Mouse (Mus musculus) hematopoietic stem cell, adult 5-6 weeks (primary cell): ENCODE measurements at regions not wholly inside any gene's neighbourhood (a gene's known extent, or its start where the extent isn't known, plus 50 kb on each side); places are given as distances from the start of the nearest gene placed in this dataset.
"Not testable (repeated sequence)": the region's sequence is repeated elsewhere in the genome, so short reads cannot be mapped to it uniquely, and the experiment has no call there.

ENCODE experiments used
- ATAC-seq, 2 experiments: fragments of 125-278 bp in 1 of 2; replicated peaks in 1 of 2; 2 replicates each; pipeline ENCODE4 v1.8.0; 2016 to 2017; ENCODE audit warnings: inconsistent platforms in 2 of 2, mild to moderate bottlenecking in 2 of 2, moderate number of reproducible peaks in 2 of 2, low read depth in 1 of 2, moderate TSS enrichment in 1 of 2; ENCODE audit not compliant: low FRiP score in 2 of 2, poor library complexity in 2 of 2, severe bottlenecking in 2 of 2, insufficient read depth in 1 of 2, low TSS enrichment in 1 of 2

DNA sequence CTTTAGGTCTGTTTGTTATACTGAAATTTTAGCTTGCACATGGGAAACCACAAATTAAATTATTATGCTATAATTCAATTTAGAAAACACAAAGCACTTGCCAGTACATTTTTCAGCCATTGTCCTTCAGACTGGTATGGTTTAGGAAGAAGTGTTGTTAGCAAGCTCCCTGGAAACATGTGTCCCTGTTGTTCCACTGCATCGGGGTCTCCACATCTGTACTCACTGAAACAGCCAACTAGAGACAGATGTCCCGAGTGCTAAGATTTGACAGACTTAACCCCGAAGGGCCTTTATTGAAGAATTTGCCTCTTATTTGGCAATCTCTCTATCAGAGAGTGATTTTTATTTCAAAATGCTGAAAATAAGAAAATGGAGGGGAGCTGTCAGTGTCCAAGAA, 362.6 kb downstream of the Rfpl4b start:
- ATAC-seq, result no peak

DNA sequence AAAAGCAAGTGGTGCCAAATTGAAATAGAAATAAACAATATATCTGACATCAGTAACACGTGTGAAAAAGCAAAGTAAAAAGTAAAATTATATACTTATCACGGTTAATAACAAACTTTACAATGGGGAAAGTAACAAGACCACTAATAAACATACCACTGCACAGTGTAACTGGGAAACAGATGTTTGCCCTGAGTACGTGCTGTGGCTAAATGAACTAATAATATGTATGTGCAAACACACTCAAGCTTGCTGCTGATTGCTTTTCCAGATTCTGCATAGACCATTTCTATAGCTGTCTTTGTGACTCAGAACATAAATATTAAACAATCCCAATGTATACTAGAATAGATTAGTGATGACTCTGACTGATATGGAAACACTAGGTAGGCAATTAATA, 363.2 kb downstream of the Rfpl4b start:
- no peak for ATAC-seq

DNA sequence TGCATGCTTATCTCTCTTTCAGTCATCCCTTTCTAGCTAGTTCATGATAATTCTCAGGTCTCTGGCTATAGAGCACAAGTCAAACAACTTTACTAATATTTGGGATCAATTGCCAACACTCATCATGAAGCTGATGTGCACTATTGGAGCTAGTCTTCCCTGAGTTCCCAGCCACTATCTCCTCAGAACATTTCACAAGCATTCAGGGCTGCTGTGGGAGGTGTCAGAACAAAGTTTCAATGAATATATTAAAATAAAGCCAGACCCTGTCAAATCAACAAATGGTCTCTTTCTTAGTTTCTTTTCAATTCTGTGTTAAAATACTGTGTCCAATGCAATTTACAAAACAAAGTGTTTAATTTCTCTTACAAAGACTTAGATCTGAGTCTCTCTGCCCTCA, 364.8 kb downstream of the Rfpl4b start:
- ATAC-seq, result no peak

DNA sequence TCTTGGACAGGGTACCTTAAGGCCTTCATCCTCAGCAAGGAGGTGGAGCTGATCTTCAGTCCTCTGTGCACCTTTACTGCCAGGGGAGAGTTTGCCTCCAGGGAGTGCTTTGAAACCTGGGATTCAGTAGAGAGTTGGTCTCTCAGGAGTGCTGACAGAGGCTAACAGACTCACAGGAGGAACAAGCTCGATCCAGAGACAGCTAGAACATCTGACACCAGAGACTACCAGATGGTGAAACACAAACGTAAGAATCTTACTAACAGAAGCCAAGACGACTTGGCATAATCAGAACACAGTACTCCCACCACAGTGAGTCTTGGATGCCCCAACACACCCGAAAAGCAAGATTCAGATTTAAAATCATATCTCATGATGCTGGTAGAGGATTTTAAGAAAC, 372.3 kb downstream of the Rfpl4b start:
- ATAC-seq, result no peak

DNA sequence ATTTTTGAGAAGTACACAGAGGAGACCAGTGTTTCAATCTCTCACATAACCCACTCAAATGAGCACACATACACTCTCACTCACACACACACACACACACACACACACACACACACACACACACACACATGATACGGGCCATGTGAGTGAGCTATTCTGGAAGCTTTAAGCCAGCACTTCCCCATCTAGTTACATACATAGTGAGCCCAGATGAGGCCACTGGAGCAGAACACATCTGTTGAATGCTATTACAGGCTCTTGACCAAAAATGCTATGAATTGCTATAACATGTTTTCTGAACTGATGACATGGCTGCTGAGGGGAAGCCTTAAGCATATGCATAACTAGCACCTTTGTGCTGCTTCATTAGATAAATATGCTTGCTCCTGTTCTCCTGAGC, 373.9 kb downstream of the Rfpl4b start:
- no peak for ATAC-seq

DNA sequence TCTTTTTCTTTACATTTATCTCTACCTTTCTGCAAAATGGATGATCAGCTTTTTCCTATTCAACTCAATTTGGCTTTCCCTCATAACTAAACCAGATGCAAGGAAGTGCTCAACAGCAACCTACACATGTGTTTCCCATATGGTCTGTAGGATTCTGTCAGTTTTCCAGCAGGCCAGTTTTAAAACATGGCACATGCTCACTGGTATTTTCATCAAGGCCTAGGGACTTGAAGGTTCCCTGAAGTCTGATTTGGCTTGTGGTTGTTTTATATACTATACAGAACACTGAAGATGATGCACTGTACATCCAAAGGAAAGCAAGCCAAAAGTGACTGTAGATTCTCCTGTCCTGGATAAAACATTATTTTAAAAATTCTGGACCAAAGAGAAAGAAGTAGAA, 374.3 kb downstream of the Rfpl4b start:
- no peak for ATAC-seq

DNA sequence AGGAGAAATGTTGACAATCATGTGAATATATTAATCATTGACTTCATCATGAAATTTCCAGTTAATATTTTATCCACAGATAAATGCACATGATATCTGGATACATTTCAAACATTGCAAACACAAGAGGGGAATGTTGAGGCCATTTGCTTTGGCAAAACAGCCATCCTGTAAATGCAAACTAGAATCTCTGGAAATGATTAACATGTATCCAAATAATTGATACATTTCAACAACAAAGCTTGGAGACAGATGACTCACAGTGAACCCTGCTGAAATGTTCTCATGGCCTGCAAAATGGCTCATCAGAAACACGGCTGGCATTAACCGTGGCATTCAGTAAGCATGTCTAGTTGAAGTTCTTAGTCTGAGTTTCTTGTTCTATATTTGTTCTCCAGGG, 382.3 kb downstream of the Rfpl4b start:
- no peak for ATAC-seq

DNA sequence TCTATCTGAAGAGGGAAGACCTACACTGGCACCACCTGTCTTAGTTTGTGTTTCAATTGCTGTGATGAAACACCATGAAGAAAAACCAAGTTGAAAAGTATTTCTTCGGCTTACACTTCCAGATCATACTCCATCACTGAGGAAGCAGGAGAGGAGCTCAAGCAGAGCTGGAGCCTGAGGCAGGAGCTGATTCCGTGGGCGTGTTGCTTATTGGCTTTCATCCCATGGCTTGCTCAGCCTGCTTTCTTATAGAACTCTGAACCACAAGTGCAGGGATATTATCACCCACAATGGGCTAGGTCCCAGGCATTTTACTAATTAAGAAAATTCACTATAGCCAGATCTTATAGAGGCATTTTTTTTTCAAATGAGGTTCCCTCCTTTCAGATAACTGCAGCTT, 384.7 kb downstream of the Rfpl4b start:
- ATAC-seq, result no peak

DNA sequence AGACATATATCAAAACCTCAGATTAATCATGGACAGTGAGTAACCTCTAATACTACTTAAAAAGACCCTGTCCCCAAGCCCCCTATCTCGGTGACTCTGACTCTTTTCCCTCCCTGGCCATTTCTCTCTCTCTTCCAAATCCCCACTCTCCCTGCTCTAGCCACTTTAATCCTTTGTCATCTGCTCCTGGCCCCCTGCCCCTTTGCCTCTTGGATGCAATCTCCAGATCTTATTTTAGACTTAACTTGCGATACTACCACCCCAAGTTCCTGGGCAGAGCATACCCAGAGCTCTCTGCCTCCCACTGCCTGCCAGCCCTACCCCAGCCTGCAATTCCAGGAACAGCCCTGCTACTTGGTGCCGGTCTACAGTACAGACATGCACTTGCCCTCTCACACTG, 400.0 kb downstream of the Rfpl4b start:
- no peak for ATAC-seq

DNA sequence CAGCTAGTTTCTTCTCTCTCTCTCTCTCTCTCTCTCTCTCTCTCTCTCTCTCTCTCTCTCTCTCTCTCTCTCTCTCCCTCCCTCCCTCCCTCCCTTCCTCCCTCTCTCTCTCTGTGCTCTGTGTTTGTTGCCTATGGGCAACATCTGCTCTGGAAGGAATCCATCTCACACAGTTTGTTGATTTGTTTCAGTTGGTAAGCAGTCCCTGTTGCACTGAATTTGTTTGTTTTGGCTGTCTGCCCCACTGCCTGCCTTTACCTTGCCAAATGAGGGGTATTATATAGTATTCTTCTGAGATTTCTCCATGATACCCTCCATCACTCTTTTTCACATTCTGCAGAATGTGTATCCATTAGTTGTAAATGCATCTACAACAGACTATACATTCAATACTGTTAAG, 401.8 kb downstream of the Rfpl4b start:
- no peak for ATAC-seq

DNA sequence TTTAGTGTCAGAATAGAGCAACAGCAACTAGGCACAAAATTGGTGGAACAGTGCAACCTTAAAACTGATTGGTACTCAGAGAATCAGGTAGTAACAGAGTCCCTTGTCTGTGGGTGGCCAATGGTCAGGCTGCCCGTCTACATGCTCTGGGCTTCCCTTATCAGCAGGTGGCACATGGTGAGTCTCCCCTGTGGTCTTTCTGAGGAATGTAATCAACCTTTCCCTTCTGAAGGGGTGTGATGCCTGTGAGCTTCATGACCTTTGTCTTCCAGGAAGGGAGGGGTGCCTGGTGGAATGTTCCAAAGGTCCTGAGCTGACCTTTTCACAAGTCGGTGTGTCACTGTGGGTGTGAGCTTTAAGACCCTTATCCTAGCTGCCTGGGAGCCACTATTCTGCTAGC, 438.4 kb downstream of the Rfpl4b start:
- no peak for ATAC-seq

DNA sequence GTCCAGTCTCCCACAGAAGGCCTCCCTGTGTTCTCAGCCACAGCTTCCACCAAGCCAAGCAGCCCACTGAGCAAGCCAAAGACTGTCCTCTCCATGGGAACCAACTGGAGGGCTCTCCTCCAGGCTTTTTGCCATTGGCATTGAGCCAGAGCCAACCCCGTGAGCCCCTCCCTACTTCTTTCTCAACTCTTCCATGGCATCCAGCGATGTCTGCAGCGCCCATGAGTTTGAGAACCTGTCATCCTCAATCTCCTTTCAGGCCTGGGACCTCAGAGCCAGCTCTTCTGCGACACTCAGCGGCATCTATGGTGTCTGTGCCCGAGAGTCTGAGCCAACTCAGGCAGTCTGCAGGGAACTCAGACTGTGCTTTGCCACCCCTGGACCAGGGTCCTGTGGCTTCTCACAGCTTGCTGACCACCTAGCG, 439.7 kb downstream of the Rfpl4b start:
- ATAC-seq, result no peak

DNA sequence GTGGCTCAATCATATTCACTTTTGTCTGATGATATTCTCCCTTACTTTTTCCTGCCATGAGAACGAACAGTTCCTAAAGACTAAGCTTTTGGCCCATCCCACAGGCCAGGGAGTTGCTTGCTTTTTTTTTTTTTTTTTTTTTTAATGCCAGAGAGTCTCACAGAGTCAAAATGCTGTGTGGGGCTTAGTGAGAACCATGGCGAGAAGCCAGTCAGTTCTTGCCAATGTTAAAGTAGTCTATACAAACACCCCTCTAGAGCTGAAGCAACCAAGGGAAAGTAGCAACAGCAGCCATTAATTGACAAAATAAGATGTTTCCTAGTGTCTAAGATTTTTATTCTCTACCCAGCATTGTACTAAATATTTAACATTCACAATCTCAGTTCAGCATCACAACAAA, 441.2 kb downstream of the Rfpl4b start:
- no peak for ATAC-seq

DNA sequence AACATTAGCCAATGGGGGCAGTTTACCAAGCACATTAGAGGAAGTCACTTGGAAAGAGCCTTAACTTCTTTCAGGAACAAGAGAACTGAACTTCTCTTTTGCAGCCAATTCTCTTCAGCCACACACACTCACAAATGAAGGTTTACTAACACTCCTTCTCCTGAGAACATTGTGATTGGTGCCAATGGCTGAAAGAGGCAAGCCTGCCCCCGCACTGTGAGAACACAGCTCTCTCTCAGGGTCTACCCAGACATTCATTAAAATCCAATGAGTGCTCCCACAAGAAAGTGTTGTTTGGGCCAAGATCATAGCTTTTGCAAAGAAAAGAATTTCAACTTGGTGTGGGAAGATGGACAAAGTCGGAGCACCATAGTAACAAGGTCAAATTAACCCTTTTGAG, 454.8 kb downstream of the Rfpl4b start:
- no peak for ATAC-seq

DNA sequence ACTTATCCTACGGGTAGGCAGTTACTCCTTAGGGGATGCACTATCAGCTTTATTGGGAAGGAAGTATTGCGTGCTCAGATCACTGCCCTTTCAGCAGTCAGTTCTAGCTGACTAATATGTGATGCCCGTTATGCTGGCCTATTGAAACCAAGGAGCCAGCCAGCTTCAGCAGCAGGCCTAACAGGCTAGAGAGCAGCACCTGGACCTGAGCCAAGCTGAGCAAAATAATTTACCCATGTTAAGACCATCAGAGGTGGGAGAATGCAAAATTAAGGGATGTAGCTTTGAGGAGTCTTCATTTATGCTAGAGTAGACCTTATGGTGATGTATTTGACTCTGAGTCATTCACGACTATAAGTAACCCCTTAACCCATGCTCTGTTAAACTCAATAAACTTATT, 456.7 kb downstream of the Rfpl4b start:
- no peak for ATAC-seq

DNA sequence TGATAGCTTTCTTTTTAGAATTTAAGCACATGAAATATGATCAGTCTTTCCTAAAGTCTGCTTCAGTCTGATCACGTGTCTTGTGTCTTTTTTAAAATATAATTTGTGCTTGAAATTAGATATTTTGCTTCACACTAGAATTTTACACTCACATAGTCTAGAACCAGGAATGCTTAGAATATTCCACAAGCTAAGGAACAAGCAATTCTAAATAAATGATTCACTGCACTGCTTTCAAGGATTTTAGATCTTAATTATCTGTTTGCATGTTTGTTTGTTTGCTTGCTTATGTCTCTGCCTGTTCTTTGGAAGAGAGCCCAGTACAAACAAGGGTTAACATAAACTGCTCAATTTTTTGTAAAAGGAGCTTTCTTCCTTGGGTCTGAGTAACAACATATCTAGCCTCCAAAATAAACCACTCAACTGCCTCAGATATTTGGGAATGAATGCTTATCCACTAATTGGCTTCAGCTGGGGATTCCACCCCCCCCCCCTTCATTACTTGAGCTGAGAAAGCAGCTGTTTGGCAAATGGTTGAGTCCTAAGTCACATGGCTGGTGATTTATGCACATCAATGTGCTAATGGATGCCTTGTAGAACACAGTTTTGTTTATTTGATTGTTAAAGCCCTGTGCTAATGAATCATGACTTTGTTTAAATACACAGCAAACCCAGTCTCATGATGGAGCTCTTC, 463.9 kb downstream of the Rfpl4b start:
- no peak for ATAC-seq

DNA sequence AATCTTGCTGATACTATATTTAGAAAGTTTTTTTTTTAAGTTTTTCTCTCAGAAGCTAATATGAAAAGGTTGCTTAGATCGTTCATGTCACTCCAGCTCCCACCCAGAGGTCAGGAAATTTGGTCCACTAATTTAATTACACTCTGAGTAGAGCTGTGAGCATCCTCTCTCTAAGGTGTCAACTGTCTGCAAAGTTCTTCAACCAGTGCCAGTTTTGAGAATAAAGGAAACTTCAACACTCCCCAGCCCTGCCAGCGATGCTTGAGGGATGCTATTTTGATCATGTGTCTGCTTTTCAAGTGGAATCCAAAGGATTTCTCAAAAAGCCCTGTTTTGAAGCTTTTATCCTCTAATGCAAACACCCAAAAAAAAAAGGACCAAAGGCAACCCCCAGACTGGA, 467.6 kb downstream of the Rfpl4b start:
- no peak for ATAC-seq

DNA sequence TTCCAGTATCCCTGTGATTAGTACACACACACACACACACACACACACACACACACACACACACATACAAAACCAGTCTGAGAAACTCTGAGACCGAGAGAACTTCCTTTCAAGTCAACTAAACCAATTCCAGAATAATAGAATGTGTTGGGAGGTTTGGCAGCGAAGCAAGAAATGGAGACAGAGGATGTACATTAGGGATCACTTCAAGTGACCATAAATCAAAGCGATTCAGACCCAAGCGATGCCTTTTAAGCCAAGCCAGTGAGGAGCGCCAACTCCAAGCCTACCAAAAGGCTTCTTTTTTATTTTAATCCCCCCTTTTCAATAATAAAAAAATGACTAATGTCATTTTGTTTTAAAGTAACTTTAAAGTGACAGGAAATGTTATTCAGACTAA, 468.1 kb downstream of the Rfpl4b start:
- no peak for ATAC-seq

DNA sequence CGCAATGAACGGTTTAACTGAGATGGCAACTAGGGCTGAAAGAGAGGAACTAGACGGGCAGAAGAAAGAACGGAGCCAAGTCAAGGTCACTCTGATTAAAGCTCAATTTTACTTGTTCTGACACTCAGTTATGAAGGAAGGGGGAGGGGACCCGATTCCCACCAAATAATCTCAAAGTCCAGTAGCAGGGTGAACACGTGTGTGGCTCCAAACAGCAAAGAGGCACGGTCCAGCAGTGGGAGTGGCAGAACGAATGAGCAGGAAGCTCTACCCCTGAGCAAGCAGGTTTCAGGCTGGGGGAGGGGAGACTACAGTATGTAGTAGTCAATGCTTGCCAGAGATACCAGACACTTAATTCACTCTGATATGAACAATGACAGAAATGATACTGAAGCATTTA, 474.6 kb downstream of the Rfpl4b start:
- ATAC-seq, result not testable (repeated sequence)
